Mouse (Mus musculus): Measurements from ENCODE around the gene Gak. TPM values are rescaled to one million over a fixed set of nuclear protein-coding genes. Genes with fewer than 3 reads are reported as not detected.
A peak's percentile ranks its signal among the peaks of the same experiment; 100 is the strongest.

Gene Gak
- 62.9 and 67.9 TPM in 2 replicates for polyA plus RNA-seq (2015; fragmentation: Nextera tagmentation; extraction: Ambion mirVana)

DNA sequence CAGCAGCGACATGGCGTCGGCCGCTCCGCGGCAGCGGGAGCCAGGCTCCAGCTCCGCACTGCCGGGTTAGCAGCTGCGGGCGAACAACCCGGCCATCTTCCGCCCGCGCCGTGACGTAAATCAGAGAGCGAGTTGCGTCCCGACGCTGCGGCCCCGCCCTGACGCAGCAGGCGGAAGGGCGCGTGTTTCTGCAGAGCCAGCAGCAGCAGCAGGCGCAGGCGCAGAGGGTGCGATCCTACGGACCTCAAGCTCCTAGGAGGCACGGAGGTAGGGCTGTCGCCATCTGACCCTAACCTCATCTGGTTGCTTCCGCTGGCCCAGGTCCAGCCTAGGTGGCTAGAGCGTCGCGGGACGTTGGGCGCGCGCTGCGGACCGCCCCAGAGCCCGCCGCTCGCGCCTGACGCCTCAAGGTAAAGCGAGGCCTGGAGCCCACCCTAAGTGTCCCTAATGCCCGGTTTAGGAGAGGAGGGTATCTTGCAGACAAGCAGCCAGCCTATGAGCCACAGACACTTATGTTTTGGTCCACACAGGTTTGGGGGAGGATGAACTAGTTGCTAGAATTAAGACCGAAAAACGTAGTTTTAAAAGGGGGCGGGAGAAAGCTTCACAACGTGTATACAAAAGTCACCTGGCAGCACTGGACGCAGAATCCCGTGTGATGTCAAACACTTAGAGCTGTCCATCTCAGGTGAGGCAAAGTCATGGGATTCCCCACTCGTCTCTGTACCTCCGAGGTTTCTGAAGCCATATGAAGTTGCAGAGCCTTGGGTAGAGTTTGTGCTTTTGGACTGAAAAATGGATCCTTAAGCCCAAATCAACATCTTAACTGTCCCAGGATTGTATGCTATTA lies at the start of gene Gak, which contains the start of gene Tmem175:
Gene Gak (minus strand): TSS at position 122 of the 850 bp plus-strand sequence.
Gene Tmem175 (plus strand): TSS at position 137 of the 850 bp plus-strand sequence.
- Histone ChIP-seq H3K36me3 (ENCODE audit: control insufficient read depth, insufficient read depth, low read length) (no peaks in the 10 kb centered on the region), H3K27ac (ENCODE audit: low read length) (peak within 1 kb of the TSS; percentile 85), H3K9ac (ENCODE audit: low read length) (peak within 1 kb of the TSS; percentile 90), H3K4me2 (ENCODE audit: low read depth, low read length) (peak within 1 kb of the TSS; percentile 88), H3K4me1 (ENCODE audit: control insufficient read depth, insufficient read depth, low read length) (peaks cover 14% of the 10 kb centered on the region), H3K27me3 (ENCODE audit: control insufficient read depth, insufficient read depth, low read length) (no peaks in the 10 kb centered on the region), H3K4me3 (replicated peaks; ENCODE audit: low read length) (peak within 1 kb of the TSS; percentile 92), H3K9me3 (replicated peaks; ENCODE audit: control insufficient read depth, low read length) (no peaks in the 10 kb centered on the region)
- ATAC-seq (ENCODE audit: insufficient read depth, low FRiP score), result peak; percentile 96
- WGBS, result under 1% methylated on average over 58 of the region's 58 CpGs

DNA sequence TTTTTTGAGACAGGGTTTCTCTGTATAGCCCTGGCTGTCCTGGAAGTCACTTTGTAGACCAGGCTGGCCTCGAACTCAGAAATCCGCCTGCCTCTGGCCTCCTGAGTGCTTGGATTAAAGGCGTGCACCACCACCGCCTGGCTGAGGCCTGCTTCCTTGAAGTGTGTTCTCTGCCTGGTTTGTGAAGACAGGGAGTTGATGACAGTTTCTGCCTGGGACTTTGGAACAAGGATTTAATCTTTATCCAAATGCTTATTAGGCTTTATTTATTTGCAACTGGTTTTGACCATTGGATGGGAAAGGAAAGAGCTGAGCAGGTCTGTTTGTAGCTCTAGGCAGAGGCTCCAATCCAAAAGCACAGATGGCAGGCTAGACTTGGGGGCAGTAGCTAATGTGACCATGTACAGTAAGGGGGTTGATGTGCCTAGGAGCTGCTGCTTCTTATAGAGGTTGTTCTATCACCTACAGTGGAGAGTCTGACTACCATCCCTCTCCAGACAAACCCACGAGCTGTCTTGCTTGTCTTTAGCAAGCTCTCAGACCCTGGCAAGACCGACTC lies 48.8 kb upstream of the Gak start:
- no peak for ATAC-seq (ENCODE audit: insufficient read depth, low FRiP score)
- WGBS, result 88% methylated on average over 6 of the region's 6 CpGs
- H3K4me3 ChIP-seq (replicated peaks; ENCODE audit: low read length), result no peak overlapping the region
- no peaks in the 10 kb centered on the region for H3K9me3 ChIP-seq (replicated peaks; ENCODE audit: control insufficient read depth, low read length)
- H3K27me3 ChIP-seq (ENCODE audit: control insufficient read depth, insufficient read depth, low read length), result no peaks in the 10 kb centered on the region
- no peak overlapping the region for H3K4me2 ChIP-seq (ENCODE audit: low read depth, low read length)
- H3K9ac ChIP-seq (ENCODE audit: low read length), result no peak overlapping the region
- peaks cover 17% of the 10 kb centered on the region for H3K4me1 ChIP-seq (ENCODE audit: control insufficient read depth, insufficient read depth, low read length)
- H3K36me3 ChIP-seq (ENCODE audit: control insufficient read depth, insufficient read depth, low read length), result no peaks in the 10 kb centered on the region
- no peak overlapping the region for H3K27ac ChIP-seq (ENCODE audit: low read length)

- Histone ChIP-seq H3K27me3 (ENCODE audit: control insufficient read depth, insufficient read depth, low read length) (no peaks in the 10 kb centered on the region), H3K4me2 (ENCODE audit: low read depth, low read length) (peak overlapping the region; percentile 59), H3K27ac (ENCODE audit: low read length) (peak overlapping the region; percentile 49), H3K4me3 (replicated peaks; ENCODE audit: low read length) (peak overlapping the region; percentile 39), H3K36me3 (ENCODE audit: control insufficient read depth, insufficient read depth, low read length) (no peaks in the 10 kb centered on the region; the same call in 1 of the 2 replicates), H3K4me1 (ENCODE audit: control insufficient read depth, insufficient read depth, low read length) (peaks cover 17% of the 10 kb centered on the region), H3K9me3 (replicated peaks; ENCODE audit: control insufficient read depth, low read length) (no peaks in the 10 kb centered on the region), H3K9ac (ENCODE audit: low read length) (peak overlapping the region; percentile 66)
- ATAC-seq (ENCODE audit: insufficient read depth, low FRiP score), result peak; percentile 69
- WGBS, result 5% methylated on average over 25 of the region's 25 CpGs
Observed at GRCm38 (mm10) chr5:108677605-108678295, 48.2 kb upstream of the Gak start.

- ATAC-seq (ENCODE audit: insufficient read depth, low FRiP score), result peak; percentile 49; the same call in 1 of the 2 replicates
Observed at GRCm38 (mm10) chr5:108676772-108677498, 47.4 kb upstream of the Gak start.

DNA sequence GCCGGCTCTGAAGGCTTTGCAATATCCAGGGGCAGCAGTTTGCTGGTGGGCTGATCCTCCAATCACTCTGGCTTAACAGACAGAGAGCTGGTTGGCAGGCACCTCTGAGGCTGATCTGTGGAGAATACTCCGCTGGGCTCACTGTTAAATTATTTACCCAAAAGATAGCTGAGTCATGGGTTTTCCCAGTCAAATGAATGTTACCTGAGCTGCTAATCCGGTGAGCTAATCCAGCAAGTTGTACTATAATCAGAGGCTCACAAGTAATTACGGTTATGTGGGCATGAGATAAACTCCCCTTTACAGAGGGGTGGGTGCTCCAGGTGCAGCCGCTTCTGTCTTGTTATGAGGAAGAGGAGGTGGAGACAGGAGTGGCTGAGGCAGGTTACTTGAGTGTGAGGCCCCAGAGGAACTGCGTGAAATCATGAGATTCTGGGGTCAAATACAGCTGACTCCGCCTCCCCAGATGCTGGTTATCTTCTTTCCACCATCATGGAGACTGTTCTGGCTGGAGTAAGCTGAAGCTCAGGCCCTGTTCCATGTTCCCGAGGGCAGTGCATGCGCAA lies 45.8 kb upstream of the Gak start, which contains the start of gene Slc26a1:
Gene Slc26a1 (minus strand): TSS at position 319 of the 566 bp plus-strand sequence.
- 54% methylated on average over 9 of the region's 9 CpGs for WGBS
- Histone ChIP-seq H3K4me1 (ENCODE audit: control insufficient read depth, insufficient read depth, low read length) (peaks cover 17% of the 10 kb centered on the region), H3K27me3 (ENCODE audit: control insufficient read depth, insufficient read depth, low read length) (no peaks in the 10 kb centered on the region), H3K27ac (ENCODE audit: low read length) (no peak within 1 kb of the TSS), H3K4me2 (ENCODE audit: low read depth, low read length) (no peak within 1 kb of the TSS), H3K9me3 (replicated peaks; ENCODE audit: control insufficient read depth, low read length) (no peaks in the 10 kb centered on the region), H3K36me3 (ENCODE audit: control insufficient read depth, insufficient read depth, low read length) (peaks cover 12% of the 10 kb centered on the region), H3K9ac (ENCODE audit: low read length) (no peak within 1 kb of the TSS), H3K4me3 (replicated peaks; ENCODE audit: low read length) (no peak within 1 kb of the TSS)
- peak; percentile 7; the same call in 1 of the 2 replicates for ATAC-seq (ENCODE audit: insufficient read depth, low FRiP score)

More at GRCm38 (mm10) chr5:108676772-108677498, 47.4 kb upstream of the Gak start:
- 14% methylated on average over 5 of the region's 5 CpGs for WGBS
- peaks cover 17% of the 10 kb centered on the region for H3K4me1 ChIP-seq (ENCODE audit: control insufficient read depth, insufficient read depth, low read length)
- H3K9ac ChIP-seq (ENCODE audit: low read length), result peak overlapping the region; percentile 66
- H3K27ac ChIP-seq (ENCODE audit: low read length), result peak overlapping the region; percentile 49
- no peaks in the 10 kb centered on the region for H3K27me3 ChIP-seq (ENCODE audit: control insufficient read depth, insufficient read depth, low read length)
- no peaks in the 10 kb centered on the region for H3K9me3 ChIP-seq (replicated peaks; ENCODE audit: control insufficient read depth, low read length)
- H3K36me3 ChIP-seq (ENCODE audit: control insufficient read depth, insufficient read depth, low read length), result peaks cover 6% of the 10 kb centered on the region
- peak overlapping the region; percentile 39 for H3K4me3 ChIP-seq (replicated peaks; ENCODE audit: low read length)
- peak overlapping the region; percentile 59 for H3K4me2 ChIP-seq (ENCODE audit: low read depth, low read length)

DNA sequence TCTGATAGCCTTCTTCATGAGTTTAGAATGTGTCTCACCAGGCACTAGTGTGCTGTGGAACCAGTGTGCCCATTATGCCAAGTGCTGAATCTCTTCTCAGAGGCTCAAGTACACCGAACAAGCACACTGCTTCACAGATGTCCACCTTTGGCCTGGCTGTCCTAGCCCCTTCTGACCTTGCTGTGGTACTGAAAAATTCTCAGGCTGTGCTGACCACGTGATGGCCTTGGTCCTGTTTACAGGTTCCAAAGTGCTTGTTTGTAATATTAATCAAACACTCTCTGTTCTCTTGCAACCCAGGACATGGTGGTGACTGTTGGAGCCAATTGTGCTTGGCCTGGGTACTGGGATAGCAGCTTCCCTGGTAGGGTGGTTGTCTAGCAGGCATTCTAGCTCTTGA lies 45.1 kb upstream of the Gak start:
- 68% methylated on average over 2 of the region's 2 CpGs for WGBS

DNA sequence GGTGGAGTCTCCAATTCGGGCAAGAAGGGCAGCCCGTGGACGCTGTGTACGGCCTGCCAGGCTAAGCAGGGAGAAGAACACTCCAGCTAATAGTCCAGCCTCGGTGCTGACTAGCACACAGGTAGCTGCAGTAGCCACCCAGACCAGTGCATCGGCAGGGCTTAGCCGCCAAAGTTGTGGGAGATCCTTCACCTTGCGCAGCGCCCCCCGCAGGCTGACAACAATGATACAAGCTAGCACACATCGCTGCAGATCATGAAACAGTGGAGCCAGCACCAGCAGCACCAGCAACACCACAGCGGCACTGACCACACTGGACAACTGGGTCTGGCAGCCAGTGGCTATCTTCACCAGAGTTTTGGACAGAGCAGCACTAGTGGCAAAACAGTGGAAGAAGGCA lies 42.2 kb upstream of the Gak start:
- 92% methylated on average over 12 of the region's 12 CpGs for WGBS

More for the DNA sequence above, 45.1 kb upstream of the Gak start:
- Histone ChIP-seq H3K27ac (ENCODE audit: low read length) (no peak overlapping the region), H3K27me3 (ENCODE audit: control insufficient read depth, insufficient read depth, low read length) (no peaks in the 10 kb centered on the region), H3K9me3 (replicated peaks; ENCODE audit: control insufficient read depth, low read length) (no peaks in the 10 kb centered on the region), H3K9ac (ENCODE audit: low read length) (no peak overlapping the region), H3K36me3 (ENCODE audit: control insufficient read depth, insufficient read depth, low read length) (peaks cover 12% of the 10 kb centered on the region), H3K4me1 (ENCODE audit: control insufficient read depth, insufficient read depth, low read length) (peaks cover 24% of the 10 kb centered on the region), H3K4me3 (replicated peaks; ENCODE audit: low read length) (no peak overlapping the region), H3K4me2 (ENCODE audit: low read depth, low read length) (no peak overlapping the region)
- no peak for ATAC-seq (ENCODE audit: insufficient read depth, low FRiP score)

DNA sequence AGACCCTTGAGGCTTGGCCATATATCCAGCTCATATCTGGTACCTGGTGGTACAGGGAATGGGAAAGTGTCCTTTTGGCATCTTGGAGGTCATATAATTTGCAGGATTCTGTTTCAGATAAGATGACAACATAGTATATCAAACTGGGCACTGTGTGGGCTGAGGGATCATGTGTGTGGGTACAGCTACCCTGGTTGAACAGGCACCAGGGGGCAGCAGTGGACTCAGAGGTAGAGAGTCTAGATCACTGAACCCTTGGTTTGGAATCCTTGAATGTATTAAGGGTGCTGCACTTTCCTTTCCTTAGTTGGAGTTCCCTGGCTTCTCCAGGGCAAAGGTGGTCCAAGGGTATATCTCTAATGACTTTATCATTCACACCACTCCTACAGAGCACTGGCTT lies 41.2 kb upstream of the Gak start:
- peak; percentile 20; the same call in 1 of the 2 replicates for ATAC-seq (ENCODE audit: insufficient read depth, low FRiP score)

More for the DNA sequence above, 42.2 kb upstream of the Gak start:
- no peak for ATAC-seq (ENCODE audit: insufficient read depth, low FRiP score)
- Histone ChIP-seq H3K4me2 (ENCODE audit: low read depth, low read length) (no peak overlapping the region), H3K4me3 (replicated peaks; ENCODE audit: low read length) (no peak overlapping the region), H3K36me3 (ENCODE audit: control insufficient read depth, insufficient read depth, low read length) (peaks cover 12% of the 10 kb centered on the region), H3K27me3 (ENCODE audit: control insufficient read depth, insufficient read depth, low read length) (no peaks in the 10 kb centered on the region), H3K4me1 (ENCODE audit: control insufficient read depth, insufficient read depth, low read length) (peaks cover 21% of the 10 kb centered on the region), H3K9me3 (replicated peaks; ENCODE audit: control insufficient read depth, low read length) (no peaks in the 10 kb centered on the region), H3K27ac (ENCODE audit: low read length) (no peak overlapping the region), H3K9ac (ENCODE audit: low read length) (no peak overlapping the region)

More for the DNA sequence above, 41.2 kb upstream of the Gak start:
- no peaks in the 10 kb centered on the region for H3K9me3 ChIP-seq (replicated peaks; ENCODE audit: control insufficient read depth, low read length)
- no peak overlapping the region for H3K4me2 ChIP-seq (ENCODE audit: low read depth, low read length)
- H3K27me3 ChIP-seq (ENCODE audit: control insufficient read depth, insufficient read depth, low read length), result no peaks in the 10 kb centered on the region
- H3K9ac ChIP-seq (ENCODE audit: low read length), result no peak overlapping the region
- no peak overlapping the region for H3K4me3 ChIP-seq (replicated peaks; ENCODE audit: low read length)
- H3K4me1 ChIP-seq (ENCODE audit: control insufficient read depth, insufficient read depth, low read length), result peaks cover 19% of the 10 kb centered on the region; the same call in 1 of the 2 replicates
- H3K36me3 ChIP-seq (ENCODE audit: control insufficient read depth, insufficient read depth, low read length), result peaks cover 12% of the 10 kb centered on the region
- H3K27ac ChIP-seq (ENCODE audit: low read length), result no peak overlapping the region
